Mouse (Mus musculus): ENCODE data around the gene Ctsd. TPM values are rescaled to one million over a fixed set of nuclear protein-coding genes. Genes with fewer than 3 reads are reported as not detected.
"Not testable (repeated sequence)": the region's sequence is repeated elsewhere in the genome, so short reads cannot be mapped to it uniquely, and the experiment has no call there.

The Ctsd gene
- total RNA-seq, 2 experiments from 2014 or later = 174 TPM

- ATAC-seq (replicated peaks; ENCODE audit: low FRiP score, low TSS enrichment, poor library complexity, severe bottlenecking) = no peak
Observed at GRCm38 (mm10) chr7:142349308-142349961, 38.4 kb downstream of the Ctsd start.

GRCm38 (mm10) chr7:142347542-142347941, 40.3 kb downstream of the Ctsd start:
- ATAC-seq (replicated peaks; ENCODE audit: low FRiP score, low TSS enrichment, poor library complexity, severe bottlenecking) = peak; percentile 61

GRCm38 (mm10) chr7:142342247-142342640, 45.6 kb downstream of the Ctsd start:
- no peak for ATAC-seq (replicated peaks; ENCODE audit: low FRiP score, low TSS enrichment, poor library complexity, severe bottlenecking)

- no peak for ATAC-seq (replicated peaks; ENCODE audit: low FRiP score, low TSS enrichment, poor library complexity, severe bottlenecking)
Observed at GRCm38 (mm10) chr7:142341564-142342246, 46.1 kb downstream of the Ctsd start.

GRCm38 (mm10) chr7:142340269-142340970, 47.4 kb downstream of the Ctsd start:
- peak; percentile 90 for ATAC-seq (replicated peaks; ENCODE audit: low FRiP score, low TSS enrichment, poor library complexity, severe bottlenecking)

- no peak for ATAC-seq (replicated peaks; ENCODE audit: low FRiP score, low TSS enrichment, poor library complexity, severe bottlenecking)
Observed at GRCm38 (mm10) chr7:142335151-142335550, 52.7 kb downstream of the Ctsd start.

GRCm38 (mm10) chr7:142334246-142334645, 53.6 kb downstream of the Ctsd start:
- ATAC-seq (replicated peaks; ENCODE audit: low FRiP score, low TSS enrichment, poor library complexity, severe bottlenecking) = peak; percentile 69

- not testable (repeated sequence) for ATAC-seq (replicated peaks; ENCODE audit: low FRiP score, low TSS enrichment, poor library complexity, severe bottlenecking)
Observed at GRCm38 (mm10) chr7:142332741-142333140, 55.1 kb downstream of the Ctsd start.

GRCm38 (mm10) chr7:142331281-142331680, 56.6 kb downstream of the Ctsd start:
- no peak for ATAC-seq (replicated peaks; ENCODE audit: low FRiP score, low TSS enrichment, poor library complexity, severe bottlenecking)

- no peak for ATAC-seq (replicated peaks; ENCODE audit: low FRiP score, low TSS enrichment, poor library complexity, severe bottlenecking)
Observed at GRCm38 (mm10) chr7:142330271-142330724, 57.5 kb downstream of the Ctsd start.

GRCm38 (mm10) chr7:142328507-142328906, 59.3 kb downstream of the Ctsd start:
- ATAC-seq (replicated peaks; ENCODE audit: low FRiP score, low TSS enrichment, poor library complexity, severe bottlenecking) = no peak

GRCm38 (mm10) chr7:142326714-142327445, 61.0 kb downstream of the Ctsd start:
- ATAC-seq (replicated peaks; ENCODE audit: low FRiP score, low TSS enrichment, poor library complexity, severe bottlenecking) = no peak

Other genes starting within 250 kb of the Ctsd start
- gene Gm45337, start 243.4 kb downstream of the Ctsd start, total RNA-seq (2014; fragmentation: Nextera tagmentation) = not detected in 2 replicates
- not detected in 2 replicates for gene Gm45337, start 243.4 kb downstream of the Ctsd start, total RNA-seq (2017)
- not detected in 2 replicates for gene Gm29735, start 230.9 kb downstream of the Ctsd start, total RNA-seq (2014; fragmentation: Nextera tagmentation)
- gene Gm29735, start 230.9 kb downstream of the Ctsd start, total RNA-seq (2017) = not detected in 2 replicates
- gene Gm4553, start 222.3 kb downstream of the Ctsd start, total RNA-seq (2014; fragmentation: Nextera tagmentation) = not detected in 2 replicates
- gene Gm4553, start 222.3 kb downstream of the Ctsd start, total RNA-seq (2017) = not detected in 2 replicates
- not detected in 2 replicates for gene Krtap5-2, start 212.0 kb downstream of the Ctsd start, total RNA-seq (2014; fragmentation: Nextera tagmentation)
- gene Krtap5-2, start 212.0 kb downstream of the Ctsd start, total RNA-seq (2017) = not detected in 2 replicates
- gene Gm10153, start 197.6 kb downstream of the Ctsd start, total RNA-seq (2014; fragmentation: Nextera tagmentation) = not detected in 2 replicates
- not detected in 2 replicates for gene Gm10153, start 197.6 kb downstream of the Ctsd start, total RNA-seq (2017)
- not detected in 2 replicates for gene Krtap5-3, start 186.7 kb downstream of the Ctsd start, total RNA-seq (2014; fragmentation: Nextera tagmentation)
- not detected in 2 replicates for gene Krtap5-3, start 186.7 kb downstream of the Ctsd start, total RNA-seq (2017)
- not detected in 2 replicates for gene Gm7579, start 176.2 kb downstream of the Ctsd start, total RNA-seq (2014; fragmentation: Nextera tagmentation)
- not detected in 2 replicates for gene Gm7579, start 176.2 kb downstream of the Ctsd start, total RNA-seq (2017)
- not detected in 2 replicates for gene Krtap5-5, start 158.1 kb downstream of the Ctsd start, total RNA-seq (2014; fragmentation: Nextera tagmentation)
- not detected in 2 replicates for gene Krtap5-5, start 158.1 kb downstream of the Ctsd start, total RNA-seq (2017)
- not detected in 2 replicates for gene Gm40460, start 147.0 kb downstream of the Ctsd start, total RNA-seq (2014; fragmentation: Nextera tagmentation)
- gene Gm40460, start 147.0 kb downstream of the Ctsd start, total RNA-seq (2017) = not detected in 2 replicates
- not detected in 2 replicates for gene Gm2431, start 129.7 kb downstream of the Ctsd start, total RNA-seq (2014; fragmentation: Nextera tagmentation)
- not detected in 2 replicates for gene Gm2431, start 129.7 kb downstream of the Ctsd start, total RNA-seq (2017)
- gene Gm4559, start 113.7 kb downstream of the Ctsd start, total RNA-seq (2014; fragmentation: Nextera tagmentation) = not detected in 2 replicates
- gene Gm4559, start 113.7 kb downstream of the Ctsd start, total RNA-seq (2017) = not detected in 2 replicates
- gene Krtap5-1, start 90.9 kb downstream of the Ctsd start, total RNA-seq (2014; fragmentation: Nextera tagmentation) = not detected in 2 replicates
- gene Krtap5-1, start 90.9 kb downstream of the Ctsd start, total RNA-seq (2017) = not detected in 2 replicates
- gene Krtap5-4, start 84.5 kb downstream of the Ctsd start, total RNA-seq (2014; fragmentation: Nextera tagmentation) = not detected in 2 replicates
- gene Krtap5-4, start 84.5 kb downstream of the Ctsd start, total RNA-seq (2017) = not detected in 2 replicates
- gene Ifitm10, start 14.3 kb downstream of the Ctsd start, total RNA-seq (2014; fragmentation: Nextera tagmentation) = 2.3 TPM in 1 of 2 replicates, not detected in the other
- not detected in 2 replicates for gene Ifitm10, start 14.3 kb downstream of the Ctsd start, total RNA-seq (2017)
- not detected in 2 replicates for gene Gm49369, start 5.4 kb downstream of the Ctsd start, total RNA-seq (2014; fragmentation: Nextera tagmentation)
- 32.8 TPM in 1 of 2 replicates, not detected in the other for gene Gm49369, start 5.4 kb downstream of the Ctsd start, total RNA-seq (2017)
- gene Syt8, start 46.8 kb upstream of the Ctsd start, total RNA-seq (2014; fragmentation: Nextera tagmentation) = 2.0 TPM in 1 of 2 replicates, not detected in the other
- gene Syt8, start 46.8 kb upstream of the Ctsd start, total RNA-seq (2017) = not detected in 2 replicates
- gene Tnni2, start 53.8 kb upstream of the Ctsd start, total RNA-seq (2014; fragmentation: Nextera tagmentation) = not detected in 2 replicates
- 0.99 and 18.9 TPM in 2 replicates for gene Tnni2, start 53.8 kb upstream of the Ctsd start, total RNA-seq (2017)
- gene Lsp1, start 72.8 kb upstream of the Ctsd start, total RNA-seq (2014; fragmentation: Nextera tagmentation) = 16.9 and 39.8 TPM in 2 replicates
- 12.1 and 42.5 TPM in 2 replicates for gene Lsp1, start 72.8 kb upstream of the Ctsd start, total RNA-seq (2017)
- not detected in 2 replicates for gene Tnnt3, start 110.8 kb upstream of the Ctsd start, total RNA-seq (2014; fragmentation: Nextera tagmentation)
- not detected in 2 replicates for gene Tnnt3, start 110.8 kb upstream of the Ctsd start, total RNA-seq (2017)
- 13.0 and 13.8 TPM in 2 replicates for gene Mrpl23, start 144.6 kb upstream of the Ctsd start, total RNA-seq (2014; fragmentation: Nextera tagmentation)
- gene Mrpl23, start 144.6 kb upstream of the Ctsd start, total RNA-seq (2017) = 46.6 and 82.1 TPM in 2 replicates

All from megakaryocyte-erythroid progenitor cell, adult 5-6 weeks (primary cell).